Mouse (Mus musculus) ES-CJ7 (cell line): ENCODE measurements around the gene Nrg3.

Experiments used
- DNase-seq: peaks from one replicate; pipeline ENCODE4 v3.0.0; 2011; ENCODE audit warnings: low read depth, low spot score

Nrg3 gene

GRCm38 (mm10) chr14:38629671-38630070 is 843.2 kb downstream of the Nrg3 start:
- DNase-seq = no peak

- DNase-seq = no peak
These were observed 843.8 kb downstream of the Nrg3 start for GRCm38 (mm10) chr14:38628862-38629619.

- no peak for DNase-seq
These were observed 855.9 kb downstream of the Nrg3 start for GRCm38 (mm10) chr14:38616969-38617368.

GRCm38 (mm10) chr14:38597735-38598134 is 875.2 kb downstream of the Nrg3 start:
- no peak for DNase-seq

- no peak for DNase-seq
These were observed 878.6 kb downstream of the Nrg3 start for GRCm38 (mm10) chr14:38594297-38594696.

GRCm38 (mm10) chr14:38576796-38577195 is 896.1 kb downstream of the Nrg3 start:
- no peak for DNase-seq

- DNase-seq = no peak
These were observed 904.7 kb downstream of the Nrg3 start for GRCm38 (mm10) chr14:38568184-38568583.

GRCm38 (mm10) chr14:38566182-38566581 is 906.7 kb downstream of the Nrg3 start:
- no peak for DNase-seq

- DNase-seq = no peak
These were observed 918.3 kb downstream of the Nrg3 start for GRCm38 (mm10) chr14:38554636-38555035.

- no peak for DNase-seq
These were observed 925.6 kb downstream of the Nrg3 start for GRCm38 (mm10) chr14:38547257-38547656.

GRCm38 (mm10) chr14:38535181-38535580 is 937.7 kb downstream of the Nrg3 start:
- no peak for DNase-seq

- DNase-seq = no peak
These were observed 939.4 kb downstream of the Nrg3 start for GRCm38 (mm10) chr14:38533495-38533894.

- DNase-seq = no peak
These were observed 956.7 kb downstream of the Nrg3 start for GRCm38 (mm10) chr14:38516232-38516631.

- no peak for DNase-seq
These were observed 963.9 kb downstream of the Nrg3 start for GRCm38 (mm10) chr14:38509016-38509415.

- no peak for DNase-seq
These were observed 977.9 kb downstream of the Nrg3 start for GRCm38 (mm10) chr14:38494970-38495369.

- no peak for DNase-seq
These were observed 1025.8 kb downstream of the Nrg3 start for GRCm38 (mm10) chr14:38447086-38447485.

GRCm38 (mm10) chr14:38444788-38445187 is 1028.1 kb downstream of the Nrg3 start:
- DNase-seq = no peak

GRCm38 (mm10) chr14:38433793-38434589 is 1038.9 kb downstream of the Nrg3 start:
- DNase-seq = no peak

- DNase-seq = no peak
These were observed 1098.2 kb downstream of the Nrg3 start for GRCm38 (mm10) chr14:38374660-38375059.

- DNase-seq = no peak
These were observed 1131.9 kb downstream of the Nrg3 start for GRCm38 (mm10) chr14:38340967-38341366.

- DNase-seq = peak; percentile 43
These were observed 1150.0 kb downstream of the Nrg3 start for GRCm38 (mm10) chr14:38322841-38323240.

- peak; percentile 92 for DNase-seq
These were observed 1152.1 kb downstream of the Nrg3 start for GRCm38 (mm10) chr14:38320619-38321340.
